Mouse (Mus musculus) midbrain, embryonic 10.5 days (tissue): Measurements from ENCODE around the gene Psmb3. TPM values are rescaled to one million over a fixed set of nuclear protein-coding genes. Genes with fewer than 3 reads are reported as not detected.
"Not testable (repeated sequence)": the region's sequence is repeated elsewhere in the genome, so short reads cannot be mapped to it uniquely, and the experiment has no call there.

Experiments
- DNase-seq: peaks from one replicate; pipeline ENCODE4 v3.0.0-alpha.2; 2017; ENCODE audit warnings: low spot score
- H3K27ac ChIP-seq: fragments of 300-500 bp; sonication (generic); replicated peaks from 2 replicates; pipeline ENCODE4 v1.5.1; 2016; ENCODE audit warnings: mild to moderate bottlenecking
- H3K27me3 ChIP-seq: fragments of 300-500 bp; sonication (generic); 2 replicates; pipeline ENCODE4 v1.6.1; 2016; ENCODE audit warnings: low read depth, mild to moderate bottlenecking; ENCODE audit not compliant: poor library complexity, severe bottlenecking
- H3K36me3 ChIP-seq: fragments of 300-500 bp; sonication (generic); 2 replicates; pipeline ENCODE4 v1.6.1; 2016; ENCODE audit warnings: mild to moderate bottlenecking, moderate library complexity
- H3K4me1 ChIP-seq: fragments of 300-500 bp; sonication (generic); 2 replicates; pipeline ENCODE4 v1.6.1; 2016
- H3K4me3 ChIP-seq: fragments of 300-500 bp; sonication (generic); 2 replicates; pipeline ENCODE4 v1.5.1; 2016; ENCODE audit warnings: mild to moderate bottlenecking, moderate library complexity
- H3K9me3 ChIP-seq: fragments of 300-500 bp; sonication (generic); replicated peaks from 2 replicates; pipeline ENCODE4 v1.6.1; 2016; ENCODE audit warnings: mild to moderate bottlenecking
- WGBS: fragments of 180-500 bp; shearing (Covaris S2); methylation state at CpG from one replicate; pipeline ENCODE4 v1.1.7; 2016; 5-methylcytosine and 5-hydroxymethylcytosine counted together
- polyA plus RNA-seq: library from polyadenylated mRNA; unstranded; fragments of >200 nt; fragmentation: Nextera tagmentation; extraction: Ambion mirVana; gene quantifications from 2 replicates; pipeline ENCODE4 v1.2.1, GENCODE M21; 2016

The Psmb3 gene
- polyA plus RNA-seq, 1 experiment from 2014 or later = 631 TPM

- H3K4me3 ChIP-seq = no peak overlapping the region
- WGBS = 92% methylated on average over 14 of the region's 14 CpGs
- H3K9me3 ChIP-seq = no peaks in the 10 kb centered on the region
- H3K4me1 ChIP-seq = no peaks in the 10 kb centered on the region
- no peak overlapping the region for H3K27ac ChIP-seq
- no peak for DNase-seq
- peaks cover 96% of the 10 kb centered on the region for H3K36me3 ChIP-seq
- H3K27me3 ChIP-seq = no peaks in the 10 kb centered on the region
Measured at GRCm38 (mm10) chr11:97714784-97715760, 11.9 kb downstream of the Psmb3 start.

GRCm38 (mm10) chr11:97716021-97716420 lies 12.8 kb downstream of the Psmb3 start:
- peaks cover 97% of the 10 kb centered on the region for H3K36me3 ChIP-seq
- no peak for DNase-seq
- H3K4me1 ChIP-seq = no peaks in the 10 kb centered on the region
- no peak overlapping the region for H3K4me3 ChIP-seq
- no peaks in the 10 kb centered on the region for H3K9me3 ChIP-seq
- no peaks in the 10 kb centered on the region for H3K27me3 ChIP-seq
- H3K27ac ChIP-seq = no peak overlapping the region
- WGBS = 89% methylated on average over 8 of the region's 8 CpGs

GRCm38 (mm10) chr11:97717369-97718280 lies 14.4 kb downstream of the Psmb3 start:
- no peak overlapping the region for H3K4me3 ChIP-seq
- 90% methylated on average over 26 of the region's 26 CpGs for WGBS
- H3K27me3 ChIP-seq = no peaks in the 10 kb centered on the region
- no peak overlapping the region for H3K27ac ChIP-seq
- peaks cover 8% of the 10 kb centered on the region; the same call in 1 of the 2 replicates for H3K9me3 ChIP-seq
- H3K36me3 ChIP-seq = peaks cover 97% of the 10 kb centered on the region
- H3K4me1 ChIP-seq = no peaks in the 10 kb centered on the region
- DNase-seq = no peak

- H3K9me3 ChIP-seq = peaks cover 8% of the 10 kb centered on the region; the same call in 1 of the 2 replicates
- no peak for DNase-seq
- H3K27me3 ChIP-seq = no peaks in the 10 kb centered on the region
- H3K27ac ChIP-seq = no peak overlapping the region
- H3K4me1 ChIP-seq = no peaks in the 10 kb centered on the region
- peaks cover 97% of the 10 kb centered on the region for H3K36me3 ChIP-seq
- 90% methylated on average over 15 of the region's 15 CpGs for whole genome bisulfite sequencing
- no peak overlapping the region for H3K4me3 ChIP-seq
Measured at GRCm38 (mm10) chr11:97718281-97718860, 15.2 kb downstream of the Psmb3 start.

GRCm38 (mm10) chr11:97719041-97719440 lies 15.8 kb downstream of the Psmb3 start:
- no peak overlapping the region for H3K27ac ChIP-seq
- H3K9me3 ChIP-seq = peaks cover 8% of the 10 kb centered on the region; the same call in 1 of the 2 replicates
- 90% methylated on average over 4 of the region's 4 CpGs for WGBS
- no peaks in the 10 kb centered on the region for H3K27me3 ChIP-seq
- no peak for DNase-seq
- H3K4me3 ChIP-seq = no peak overlapping the region
- no peaks in the 10 kb centered on the region for H3K4me1 ChIP-seq
- peaks cover 97% of the 10 kb centered on the region for H3K36me3 ChIP-seq

GRCm38 (mm10) chr11:97721338-97721737 lies 18.1 kb downstream of the Psmb3 start:
- peaks cover 8% of the 10 kb centered on the region; the same call in 1 of the 2 replicates for H3K9me3 ChIP-seq
- 91% methylated on average over 4 of the region's 4 CpGs for WGBS
- H3K27ac ChIP-seq = no peak overlapping the region
- H3K4me3 ChIP-seq = no peak overlapping the region
- H3K36me3 ChIP-seq = peaks cover 97% of the 10 kb centered on the region
- no peaks in the 10 kb centered on the region for H3K4me1 ChIP-seq
- DNase-seq = no peak
- H3K27me3 ChIP-seq = no peaks in the 10 kb centered on the region

GRCm38 (mm10) chr11:97723709-97724108 lies 20.5 kb downstream of the Psmb3 start:
- Histone ChIP-seq H3K27ac (no peak overlapping the region), H3K27me3 (no peaks in the 10 kb centered on the region), H3K4me3 (no peak overlapping the region), H3K4me1 (0 out of 2 replicates have a peak, but pooled peaks cover 1% of the 10 kb centered on the region), H3K9me3 (peaks cover 8% of the 10 kb centered on the region; the same call in 1 of the 2 replicates), H3K36me3 (peaks cover 99% of the 10 kb centered on the region)
- no peak for DNase-seq
- 88% methylated on average over 7 of the region's 7 CpGs for WGBS

- 0 out of 2 replicates have a peak, but pooled peaks cover 7% of the 10 kb centered on the region for H3K4me1 ChIP-seq
- 83% methylated on average over 7 of the region's 7 CpGs for WGBS
- H3K9me3 ChIP-seq = no peaks in the 10 kb centered on the region
- peaks cover 92% of the 10 kb centered on the region for H3K36me3 ChIP-seq
- no peak for DNase-seq
- no peaks in the 10 kb centered on the region for H3K27me3 ChIP-seq
- H3K4me3 ChIP-seq = no peak overlapping the region
- no peak overlapping the region for H3K27ac ChIP-seq
Measured at GRCm38 (mm10) chr11:97728311-97728710, 25.1 kb downstream of the Psmb3 start.

- peaks cover 88% of the 10 kb centered on the region for H3K36me3 ChIP-seq
- no peak for DNase-seq
- H3K9me3 ChIP-seq = no peaks in the 10 kb centered on the region
- WGBS = 93% methylated on average over 7 of the region's 7 CpGs
- H3K27me3 ChIP-seq = no peaks in the 10 kb centered on the region
- H3K27ac ChIP-seq = no peak overlapping the region
- H3K4me3 ChIP-seq = no peak overlapping the region
- H3K4me1 ChIP-seq = peaks cover 9% of the 10 kb centered on the region
Measured at GRCm38 (mm10) chr11:97728730-97729129, 25.5 kb downstream of the Psmb3 start.

- Histone ChIP-seq H3K4me3 (no peak overlapping the region), H3K27ac (0 out of 2 replicates have a peak overlapping the region, but pooled peaks have one; percentile 19), H3K9me3 (no peaks in the 10 kb centered on the region), H3K4me1 (peaks cover 15% of the 10 kb centered on the region), H3K27me3 (no peaks in the 10 kb centered on the region), H3K36me3 (peaks cover 39% of the 10 kb centered on the region)
- 56% methylated on average over 10 of the region's 10 CpGs for WGBS
- no peak for DNase-seq
Measured at GRCm38 (mm10) chr11:97733689-97734088, 30.5 kb downstream of the Psmb3 start.

GRCm38 (mm10) chr11:97734810-97735209 lies 31.6 kb downstream of the Psmb3 start:
- H3K27ac ChIP-seq, H3K4me3 ChIP-seq, DNase-seq, H3K27me3 ChIP-seq, H3K4me1 ChIP-seq, H3K9me3 ChIP-seq: not testable (repeated sequence)
- 87% methylated on average over 5 of the region's 5 CpGs for WGBS
- peaks cover 28% of the 10 kb centered on the region for H3K36me3 ChIP-seq

- H3K27ac ChIP-seq = no peak overlapping the region
- H3K4me3 ChIP-seq = no peak overlapping the region
- H3K27me3 ChIP-seq = no peaks in the 10 kb centered on the region
- no peak for DNase-seq
- H3K9me3 ChIP-seq = no peaks in the 10 kb centered on the region
- WGBS = 90% methylated on average over 5 of the region's 5 CpGs
- H3K4me1 ChIP-seq = peaks cover 15% of the 10 kb centered on the region
- H3K36me3 ChIP-seq = peaks cover 10% of the 10 kb centered on the region
Measured at GRCm38 (mm10) chr11:97736645-97737044, 33.4 kb downstream of the Psmb3 start.
